Mouse (Mus musculus) lung, postnatal 4 days (tissue): ENCODE data around the gene Gm49601.
A peak's percentile ranks its signal among the peaks of the same experiment; 100 is the strongest.

Experiments
- DNase-seq, 2 experiments: peaks; one replicate each; pipeline ENCODE4 v3.0.0; 2021

Gene Gm49601

GRCm38 (mm10) chr16:18626376-18626878, at the start of gene Gm49601:
TSS of gene Gm49601 (minus strand) at chr16:18626427.
- DNase-seq: peak; percentile 87 to 88

DNA sequence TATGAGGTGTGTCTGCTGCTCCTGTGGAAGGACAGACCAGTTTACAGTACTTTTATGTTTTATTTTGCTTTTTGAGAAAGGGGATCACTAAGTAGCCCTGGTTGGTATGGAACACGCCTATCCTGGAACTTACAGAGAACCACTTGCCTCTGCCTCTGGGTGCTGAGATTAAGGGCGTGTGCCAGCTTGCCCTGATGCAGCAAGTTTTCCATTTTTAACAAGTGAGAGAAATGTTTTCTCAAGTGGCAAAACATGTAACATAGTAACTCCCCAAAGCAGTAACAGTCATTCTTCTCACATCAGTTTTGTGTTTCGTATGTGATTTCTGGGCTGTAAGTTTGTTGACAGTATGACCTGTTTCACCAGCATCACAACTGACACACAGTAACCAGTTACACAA, 46.8 kb upstream of the Gm49601 start:
- no peak for DNase-seq

DNA sequence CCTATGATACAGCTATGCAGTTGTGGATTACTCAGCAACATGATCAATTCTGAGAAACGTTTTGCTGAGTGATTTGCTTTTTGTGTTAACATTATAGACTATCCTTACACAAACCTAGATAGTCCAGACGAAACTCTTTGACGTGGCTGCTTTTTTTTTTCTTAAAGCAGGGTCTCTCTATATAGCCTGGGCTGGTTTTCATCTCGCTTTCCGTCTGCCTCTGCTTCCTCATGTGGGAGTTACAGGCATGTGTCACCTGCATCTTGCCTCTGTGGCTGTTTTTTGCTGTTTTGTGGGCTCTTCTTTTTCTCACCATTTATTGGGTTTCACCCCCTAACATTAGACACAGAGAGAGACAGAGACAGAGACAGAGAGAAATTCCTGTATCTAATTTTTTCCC, 45.8 kb upstream of the Gm49601 start:
- no peak for DNase-seq

DNA sequence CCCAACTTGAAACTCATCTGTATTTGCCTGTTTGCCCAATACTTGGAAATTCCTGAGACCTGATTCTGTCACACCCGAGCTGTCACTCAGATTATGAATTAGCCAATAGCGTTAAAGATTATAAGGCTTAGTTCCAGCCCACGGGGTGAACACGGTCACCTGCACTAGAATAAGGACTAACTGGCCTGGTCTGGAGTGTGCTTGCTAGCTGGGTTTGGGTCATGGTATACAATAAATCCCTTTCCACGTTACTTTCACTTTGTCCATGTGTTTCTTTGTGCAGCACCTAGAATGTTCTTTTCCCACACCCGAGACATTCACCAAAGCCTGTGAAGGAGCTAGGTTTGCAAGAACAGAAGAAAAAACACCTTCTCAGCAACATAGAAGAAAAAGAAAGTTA, 43.7 kb upstream of the Gm49601 start:
- DNase-seq: no peak

- no peak for DNase-seq
These were observed 32.4 kb upstream of the Gm49601 start for GRCm38 (mm10) chr16:18658597-18658996.

GRCm38 (mm10) chr16:18655372-18656098, 29.3 kb upstream of the Gm49601 start:
- DNase-seq: peak; percentile 24 to 31

DNA sequence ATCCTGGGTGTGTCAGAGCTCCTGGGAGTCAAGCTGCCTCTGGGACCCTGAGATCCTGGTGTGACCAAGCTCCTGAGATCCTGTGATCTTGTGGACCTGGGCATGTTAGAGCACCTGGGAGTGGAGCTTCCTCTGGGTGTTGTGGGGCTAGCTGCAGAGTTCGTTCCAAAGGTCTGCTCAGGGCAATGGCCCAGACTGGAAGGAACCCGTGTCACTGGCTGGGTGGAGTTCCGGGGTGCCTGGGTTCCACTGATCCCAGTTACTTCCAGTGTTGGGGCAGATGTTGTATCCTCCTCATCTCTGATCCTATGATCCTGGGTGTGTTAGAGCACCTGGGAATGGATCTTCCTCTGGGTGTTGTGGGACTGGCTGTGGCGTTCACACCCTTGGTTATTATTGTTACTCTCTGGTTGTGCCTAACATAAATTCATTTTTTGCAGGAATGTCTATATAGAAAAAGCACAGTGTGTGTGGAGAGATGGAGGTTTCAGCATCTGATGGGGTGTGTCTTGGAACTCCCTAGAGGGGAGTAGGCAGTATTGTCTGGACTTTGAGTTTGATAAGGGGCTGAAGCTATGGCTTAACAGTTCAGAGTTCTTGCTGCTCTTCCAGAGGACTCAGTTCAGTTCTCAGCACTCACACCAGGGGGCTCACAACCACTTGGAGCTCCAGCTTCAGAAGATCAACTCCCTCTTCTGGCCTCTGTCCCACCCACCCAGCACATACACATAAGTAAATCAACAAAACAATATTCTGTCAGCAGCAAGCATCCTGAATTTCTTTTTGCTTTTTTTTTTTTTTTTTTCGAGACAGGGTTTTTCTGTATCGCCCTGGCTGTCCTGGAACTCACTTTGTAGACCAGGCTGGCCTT, 27.3 kb upstream of the Gm49601 start:
- DNase-seq: no peak

- DNase-seq: peak in 1 of 2 experiments; percentile 11
These were observed 22.9 kb upstream of the Gm49601 start for GRCm38 (mm10) chr16:18649126-18649525.

GRCm38 (mm10) chr16:18645329-18645728, 19.1 kb upstream of the Gm49601 start:
- DNase-seq: peak in 1 of 2 experiments; percentile 18

DNA sequence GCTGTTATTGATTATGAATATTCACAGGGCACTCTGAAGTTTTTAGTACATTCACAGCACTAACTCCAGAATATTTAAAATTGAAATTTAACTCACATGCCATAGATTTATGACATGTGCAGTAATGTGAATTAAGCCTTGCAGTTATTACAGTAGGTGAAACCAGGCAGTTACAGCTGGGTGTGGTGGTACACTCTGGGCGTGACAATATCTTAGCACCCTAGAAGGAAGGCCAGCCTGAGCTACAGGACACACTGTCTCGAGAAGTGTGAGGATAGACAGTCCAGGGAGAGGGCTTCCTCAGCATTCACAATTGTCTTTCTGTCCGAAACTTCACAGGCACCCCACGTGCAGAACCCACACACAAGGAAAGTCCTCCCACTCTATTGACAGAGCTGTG, 18.3 kb upstream of the Gm49601 start:
- DNase-seq: peak in 1 of 2 experiments; percentile 4

DNA sequence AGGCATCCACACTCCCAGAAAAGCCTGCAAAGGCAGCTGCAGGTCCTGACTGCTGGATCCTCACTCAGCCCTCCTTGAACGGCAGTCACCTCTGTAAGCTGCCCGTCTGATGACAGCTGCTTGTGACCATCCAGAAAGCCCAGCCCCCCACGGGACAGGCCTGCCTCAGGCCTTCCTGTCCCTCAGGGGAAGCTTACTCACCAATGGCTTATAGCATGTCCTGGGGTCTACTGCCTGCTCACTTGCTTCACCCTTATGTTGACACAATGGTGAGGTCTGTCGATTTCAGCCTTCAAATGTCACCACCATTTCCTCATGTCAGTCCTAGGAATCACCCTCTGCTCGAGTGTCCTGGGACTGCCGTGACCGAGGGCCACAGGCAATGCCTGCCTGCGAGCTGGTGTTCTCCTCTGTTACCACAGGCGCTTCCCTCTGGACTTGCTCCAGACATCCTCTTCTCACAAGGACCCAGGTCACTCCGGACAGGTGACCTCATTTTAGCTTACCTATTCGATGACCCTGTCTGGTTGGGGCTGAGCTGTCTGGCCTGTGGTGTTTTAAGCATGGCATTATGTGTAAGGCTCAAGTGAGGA, 17.3 kb upstream of the Gm49601 start:
- DNase-seq: peak in 1 of 2 experiments; percentile 9

GRCm38 (mm10) chr16:18642897-18643296, 16.7 kb upstream of the Gm49601 start:
- DNase-seq: peak in 1 of 2 experiments; percentile 12

- DNase-seq: peak in 1 of 2 experiments; percentile 19
These were observed 16.1 kb upstream of the Gm49601 start for GRCm38 (mm10) chr16:18642291-18642690.

DNA sequence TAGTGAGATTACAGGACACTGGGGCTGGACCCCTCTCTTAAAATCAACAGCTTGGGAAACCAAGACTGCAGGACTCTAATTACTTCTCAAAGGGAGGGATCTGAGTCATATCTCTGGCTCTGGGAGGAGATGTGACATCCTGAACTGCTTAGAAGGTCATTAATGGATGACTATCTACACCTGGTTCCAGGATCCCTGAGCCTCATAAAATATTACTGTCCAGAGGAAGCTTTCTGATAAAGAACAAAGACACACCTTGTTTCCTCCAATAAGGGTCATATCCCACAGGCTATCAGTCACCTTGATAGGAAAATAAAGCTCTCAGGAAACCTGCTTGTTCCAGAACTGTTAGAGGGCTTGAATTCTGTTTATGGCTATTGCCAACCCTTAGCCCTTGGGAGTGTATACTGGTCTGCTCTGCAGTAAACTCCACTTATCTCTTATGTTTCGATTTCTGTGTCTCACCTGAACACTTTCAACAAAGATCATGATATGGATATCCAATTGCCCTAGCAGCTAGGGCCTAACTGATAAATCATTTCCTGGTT, 13.2 kb upstream of the Gm49601 start:
- DNase-seq: no peak

DNA sequence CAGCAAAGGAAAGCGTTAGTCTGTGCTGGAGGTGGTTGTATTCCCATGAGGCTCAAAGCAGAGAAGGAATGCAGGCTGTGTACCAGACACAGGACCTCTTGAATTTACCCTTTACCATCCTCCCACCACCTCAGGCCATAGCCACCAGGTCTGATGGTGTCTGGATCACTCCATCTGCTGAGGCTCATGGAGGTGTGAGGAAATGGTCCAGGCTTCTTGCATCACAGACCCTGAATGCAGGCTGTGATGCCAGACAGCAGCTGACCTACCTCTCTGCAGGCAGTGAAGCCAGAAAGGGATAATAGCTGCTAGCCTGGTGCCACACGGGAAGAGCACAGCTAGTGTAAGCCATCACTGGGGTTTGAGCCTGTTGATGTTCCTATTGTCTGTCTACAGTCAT, 12.2 kb upstream of the Gm49601 start:
- DNase-seq: peak in 1 of 2 experiments; percentile 8

GRCm38 (mm10) chr16:18636804-18637203, 10.6 kb upstream of the Gm49601 start:
- peak in 1 of 2 experiments; percentile 5 for DNase-seq

GRCm38 (mm10) chr16:18636401-18636800, 10.2 kb upstream of the Gm49601 start:
- DNase-seq: peak in 1 of 2 experiments; percentile 4

DNA sequence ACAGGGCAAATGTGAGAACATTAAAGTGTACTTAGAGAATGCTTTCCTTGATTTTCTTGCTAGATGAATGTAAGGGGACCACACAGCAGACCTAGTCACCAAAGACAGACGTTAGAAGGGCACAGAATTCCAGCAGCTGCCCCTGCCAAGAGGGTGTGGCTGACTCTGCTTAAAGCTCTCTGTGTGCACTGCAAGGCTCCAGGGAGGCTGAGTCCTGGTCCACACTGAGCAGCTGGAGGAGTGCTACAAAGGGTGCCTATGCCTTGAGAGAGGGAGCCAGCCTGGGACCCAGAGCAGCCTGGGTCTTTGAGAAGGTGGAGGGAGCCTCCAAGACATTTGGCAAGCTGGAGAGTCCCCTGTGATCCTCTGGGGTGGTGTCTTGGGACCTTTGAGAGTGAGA, 7.1 kb upstream of the Gm49601 start:
- DNase-seq: peak in 1 of 2 experiments; percentile 14

DNA sequence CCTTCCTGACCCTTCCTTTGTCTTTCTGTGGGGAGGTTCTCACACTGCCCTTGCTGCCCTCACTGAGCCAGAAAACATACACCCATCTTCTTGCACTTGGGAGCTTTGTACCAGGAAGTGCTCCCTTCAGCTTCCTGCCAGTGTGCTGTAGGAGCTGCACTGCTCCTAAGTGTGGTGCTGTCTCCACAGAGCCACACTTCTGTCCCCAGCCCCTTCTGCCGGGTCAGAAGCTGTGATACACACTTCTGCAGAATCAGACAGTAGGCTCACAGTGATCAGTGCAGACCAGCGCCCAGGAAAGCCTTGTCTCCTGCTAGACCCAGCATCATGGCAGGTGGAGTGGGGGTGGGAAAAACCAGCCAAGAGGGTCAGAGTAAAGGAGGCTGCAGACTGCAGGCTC, 6.6 kb upstream of the Gm49601 start:
- DNase-seq: peak in 1 of 2 experiments; percentile 9

GRCm38 (mm10) chr16:18632059-18632458, 5.8 kb upstream of the Gm49601 start:
- DNase-seq: peak in 1 of 2 experiments; percentile 18

DNA sequence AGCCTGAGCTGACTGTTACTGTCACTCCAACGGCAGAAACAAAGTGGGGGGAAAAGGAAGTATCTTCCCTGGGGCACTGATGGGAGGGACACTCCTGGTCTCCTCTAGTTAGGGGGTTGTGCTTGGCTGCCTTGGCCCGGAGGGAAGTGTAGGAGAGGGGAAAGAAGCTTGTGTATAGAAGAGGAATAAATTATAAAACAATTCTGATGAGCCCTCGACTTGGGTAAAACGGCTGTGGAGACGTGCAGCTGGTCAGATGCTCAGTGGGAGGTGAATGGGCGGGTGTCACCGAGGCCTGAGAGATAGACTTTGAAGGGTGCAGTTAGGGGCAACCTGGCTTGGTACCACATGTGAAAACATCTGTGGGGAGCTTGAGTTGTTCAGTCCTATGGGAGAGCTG, 4.9 kb upstream of the Gm49601 start:
- peak in 1 of 2 experiments; percentile 3 for DNase-seq

- no peak for DNase-seq
These were observed 4.1 kb upstream of the Gm49601 start for GRCm38 (mm10) chr16:18630291-18630690.
